Mouse (Mus musculus): ENCODE measurements around the gene Dkkl1.

GRCm38 (mm10) chr7:45228548-45228947, 16.6 kb upstream of the Dkkl1 start:
- no peak for TF ChIP-seq POLR2A (IDR thresholded peaks at IDR 0.05; ENCODE audit: extremely low read depth, insufficient read depth, low read length)
- TF ChIP-seq CTCF (IDR thresholded peaks at IDR 0.05; ENCODE audit: low read depth, low read length) = no peak

All from liver, adult 2 months (tissue).